ENCODE assay signal across 16 mouse cellular contexts in genomic region chr13:117423558-117423957, GRCm38 (mm10).
"Had no signal": no experiment of that assay in that cellular context is flagged by ENCODE, and none has a peak within 500 bp of the region (broad histone marks: within the 10 kb centered on the region; RNA-seq: fewer than 3 reads in every experiment).

No protein-coding gene starts in this region.

- H3K4me2 ChIP-seq: neural tube, embryonic 13.5 days; neural tube, embryonic 15.5 days; stomach, embryonic 15.5 days had no signal

- DNase-seq: retina, postnatal 1 day; right cerebral cortex, adult 18-20 months; right cerebral cortex, postnatal 14 days; right cerebral cortex, postnatal 25 days; right cerebral cortex, postnatal 4 days; spleen, adult 18-20 months; thymus, adult 18-20 months; thymus, adult 2 months; thymus, postnatal 14 days; thymus, postnatal 25 days; thymus, postnatal 36 days; thymus, postnatal 4 days had no signal

- H3K27ac ChIP-seq: neural tube, embryonic 13.5 days; neural tube, embryonic 15.5 days; stomach, embryonic 15.5 days; stomach, postnatal 0 days had no signal

- H3K36me3 ChIP-seq: neural tube, embryonic 13.5 days; neural tube, embryonic 15.5 days; stomach, embryonic 15.5 days had no signal

- H3K4me3 ChIP-seq: neural tube, embryonic 13.5 days; neural tube, embryonic 15.5 days; stomach, embryonic 15.5 days had no signal

- H3K4me1 ChIP-seq: neural tube, embryonic 13.5 days; neural tube, embryonic 15.5 days; stomach, embryonic 15.5 days had no signal

- H3K9me3 ChIP-seq: neural tube, embryonic 13.5 days; neural tube, embryonic 15.5 days; stomach, embryonic 15.5 days had no signal

- H3K27me3 ChIP-seq: neural tube, embryonic 13.5 days; neural tube, embryonic 15.5 days; stomach, embryonic 15.5 days had no signal

- H3K9ac ChIP-seq: neural tube, embryonic 13.5 days; neural tube, embryonic 15.5 days; stomach, embryonic 15.5 days had no signal
